Mouse (Mus musculus): ENCODE data around the gene Inafm2. TPM values are rescaled to one million over a fixed set of nuclear protein-coding genes. Genes with fewer than 3 reads are reported as not detected.
A peak's percentile ranks its signal among the peaks of the same experiment; 100 is the strongest.

Gene Inafm2
- polyA plus RNA-seq, 1 experiment: 3.8 TPM

DNA sequence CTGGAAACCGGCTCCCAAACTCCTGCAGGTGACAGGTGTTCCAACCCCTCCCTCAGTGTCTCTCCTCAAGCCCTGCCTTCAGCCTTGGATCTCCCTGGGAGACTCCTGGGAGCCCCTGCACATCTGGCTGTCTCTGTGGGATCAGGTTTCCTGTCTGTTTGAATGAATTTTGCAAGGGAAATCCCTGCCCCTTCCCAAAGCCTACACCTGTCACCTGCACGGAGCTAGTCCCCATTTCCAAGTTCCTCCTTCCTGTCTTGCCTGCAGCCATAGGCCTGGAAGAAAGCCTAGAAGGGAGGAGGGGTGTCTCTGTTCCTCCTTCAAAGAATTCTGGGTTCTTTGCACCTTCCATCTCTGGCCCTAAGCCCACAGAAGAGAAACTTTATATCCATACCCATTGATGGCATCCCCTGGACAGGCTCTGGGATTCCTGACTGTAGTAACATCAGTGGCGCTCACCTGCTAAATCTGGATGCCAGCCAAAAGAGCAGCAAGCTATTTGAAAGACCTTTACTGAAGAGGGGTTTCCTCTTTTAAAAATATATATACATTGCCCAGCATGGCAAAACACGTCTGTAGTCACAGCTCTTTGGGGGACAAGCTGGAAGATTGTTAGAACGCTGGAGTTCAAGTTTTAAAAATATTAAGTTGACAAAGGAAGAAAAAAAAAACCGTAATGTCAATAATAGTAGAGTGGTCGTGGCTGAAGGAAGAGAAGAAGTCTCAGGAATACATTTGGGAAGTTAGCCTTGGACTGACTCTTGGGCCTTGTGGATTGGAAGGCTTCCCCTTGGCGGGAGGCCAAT, 15.5 kb upstream of the Inafm2 start:
- Histone ChIP-seq H3K4me1 (ENCODE audit: control insufficient read depth, insufficient read depth, low read length) (no peaks in the 10 kb centered on the region), H3K27ac (ENCODE audit: insufficient read depth, low read length) (no peak overlapping the region), H3K4me3 (ENCODE audit: low read depth, low read length) (no peak overlapping the region), H3K27me3 (ENCODE audit: control insufficient read depth, insufficient read depth, low read length, poor library complexity, severe bottlenecking) (no peaks in the 10 kb centered on the region), H3K9ac (ENCODE audit: low read depth, poor library complexity, severe bottlenecking) (no peak overlapping the region), H3K36me3 (ENCODE audit: control insufficient read depth, insufficient read depth, low read length, poor library complexity, severe bottlenecking) (no peaks in the 10 kb centered on the region), H3K9me3 (replicated peaks; ENCODE audit: control insufficient read depth, insufficient read depth, low read length, poor library complexity, severe bottlenecking) (no peaks in the 10 kb centered on the region)
- TF ChIP-seq EP300 (IDR thresholded peaks at IDR 0.05; ENCODE audit: insufficient read depth, low read depth, low read length): no peak
- TF ChIP-seq CTCF (IDR thresholded peaks at IDR 0.05; ENCODE audit: low read depth, low read length): no peak
- TF ChIP-seq POLR2A (IDR thresholded peaks at IDR 0.05; ENCODE audit: insufficient read depth, low read length): no peak

DNA sequence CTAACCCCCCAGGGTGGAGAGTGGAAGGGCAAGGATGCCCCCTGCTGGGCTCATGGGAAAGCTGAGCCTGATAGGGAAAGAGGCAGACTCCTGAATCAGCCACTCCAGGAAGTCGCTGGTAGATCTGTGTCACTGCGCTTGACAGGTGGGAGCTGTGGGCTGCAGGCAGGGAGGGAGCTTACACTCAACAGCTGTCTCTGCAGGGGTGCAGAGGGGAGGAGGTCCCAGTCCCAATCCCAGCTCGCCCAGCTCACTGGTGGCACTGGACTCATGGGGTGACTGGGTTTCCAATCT, 15.0 kb upstream of the Inafm2 start:
- TF ChIP-seq EP300 (IDR thresholded peaks at IDR 0.05; ENCODE audit: insufficient read depth, low read depth, low read length) (no peak), CTCF (IDR thresholded peaks at IDR 0.05; ENCODE audit: low read depth, low read length) (peak; percentile 61)
- Histone ChIP-seq H3K4me3 (ENCODE audit: low read depth, low read length) (no peak overlapping the region), H3K27me3 (ENCODE audit: control insufficient read depth, insufficient read depth, low read length, poor library complexity, severe bottlenecking) (no peaks in the 10 kb centered on the region), H3K36me3 (ENCODE audit: control insufficient read depth, insufficient read depth, low read length, poor library complexity, severe bottlenecking) (no peaks in the 10 kb centered on the region), H3K27ac (ENCODE audit: insufficient read depth, low read length) (no peak overlapping the region), H3K9ac (ENCODE audit: low read depth, poor library complexity, severe bottlenecking) (no peak overlapping the region), H3K4me1 (ENCODE audit: control insufficient read depth, insufficient read depth, low read length) (no peaks in the 10 kb centered on the region), H3K9me3 (replicated peaks; ENCODE audit: control insufficient read depth, insufficient read depth, low read length, poor library complexity, severe bottlenecking) (no peaks in the 10 kb centered on the region)

DNA sequence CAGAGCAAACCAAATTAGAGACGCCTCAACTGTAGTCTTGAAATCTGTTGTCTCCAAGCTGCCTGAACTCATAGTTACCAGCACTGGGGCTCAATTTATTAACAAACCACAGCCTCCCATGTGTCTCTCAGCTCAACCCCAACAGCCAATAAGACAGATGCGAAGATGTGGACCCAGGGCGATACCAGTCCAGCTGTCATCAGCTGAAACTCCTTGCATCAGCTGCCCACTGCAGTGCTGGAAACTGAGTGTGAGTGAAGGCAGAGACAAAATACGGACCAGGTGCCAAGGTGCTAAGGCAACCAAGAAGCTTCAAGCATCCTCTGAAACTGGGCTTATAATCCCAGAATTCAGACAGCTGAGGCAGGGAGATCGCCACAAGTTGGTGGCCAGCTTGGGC, 13.6 kb upstream of the Inafm2 start:
- TF ChIP-seq CTCF (IDR thresholded peaks at IDR 0.05; ENCODE audit: low read depth, low read length) (no peak), POLR2A (IDR thresholded peaks at IDR 0.05; ENCODE audit: insufficient read depth, low read length) (no peak), EP300 (IDR thresholded peaks at IDR 0.05; ENCODE audit: insufficient read depth, low read depth, low read length) (no peak)
- no peaks in the 10 kb centered on the region for H3K4me1 ChIP-seq (ENCODE audit: control insufficient read depth, insufficient read depth, low read length)
- no peak overlapping the region for H3K9ac ChIP-seq (ENCODE audit: low read depth, poor library complexity, severe bottlenecking)
- H3K36me3 ChIP-seq (ENCODE audit: control insufficient read depth, insufficient read depth, low read length, poor library complexity, severe bottlenecking): no peaks in the 10 kb centered on the region
- no peak overlapping the region for H3K4me3 ChIP-seq (ENCODE audit: low read depth, low read length)
- H3K27ac ChIP-seq (ENCODE audit: insufficient read depth, low read length): no peak overlapping the region
- H3K9me3 ChIP-seq (replicated peaks; ENCODE audit: control insufficient read depth, insufficient read depth, low read length, poor library complexity, severe bottlenecking): no peaks in the 10 kb centered on the region
- H3K27me3 ChIP-seq (ENCODE audit: control insufficient read depth, insufficient read depth, low read length, poor library complexity, severe bottlenecking): no peaks in the 10 kb centered on the region

DNA sequence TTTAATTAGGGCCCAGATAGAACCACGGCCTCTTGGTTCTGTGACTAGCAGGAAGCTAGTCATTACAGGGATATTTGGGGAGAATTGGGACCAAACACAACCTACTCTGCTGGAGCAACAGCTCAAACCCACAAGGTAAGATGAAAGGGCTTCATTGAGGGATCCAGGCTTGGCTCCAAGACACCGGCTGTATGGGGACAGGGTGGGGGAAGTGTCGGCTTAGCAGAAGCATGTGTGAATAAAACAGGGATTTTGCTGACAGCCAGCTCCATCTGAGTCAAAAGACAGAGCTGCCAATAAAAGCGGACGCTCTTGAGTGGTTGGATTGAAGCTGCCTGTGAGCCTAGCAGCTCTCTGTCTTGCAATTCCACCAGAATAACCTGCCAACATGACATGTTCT, 12.2 kb upstream of the Inafm2 start:
- Histone ChIP-seq H3K27ac (ENCODE audit: insufficient read depth, low read length) (no peak overlapping the region), H3K27me3 (ENCODE audit: control insufficient read depth, insufficient read depth, low read length, poor library complexity, severe bottlenecking) (no peaks in the 10 kb centered on the region), H3K4me1 (ENCODE audit: control insufficient read depth, insufficient read depth, low read length) (no peaks in the 10 kb centered on the region), H3K4me3 (ENCODE audit: low read depth, low read length) (no peak overlapping the region), H3K36me3 (ENCODE audit: control insufficient read depth, insufficient read depth, low read length, poor library complexity, severe bottlenecking) (no peaks in the 10 kb centered on the region), H3K9me3 (replicated peaks; ENCODE audit: control insufficient read depth, insufficient read depth, low read length, poor library complexity, severe bottlenecking) (no peaks in the 10 kb centered on the region), H3K9ac (ENCODE audit: low read depth, poor library complexity, severe bottlenecking) (no peak overlapping the region)
- TF ChIP-seq CTCF (IDR thresholded peaks at IDR 0.05; ENCODE audit: low read depth, low read length) (no peak), EP300 (IDR thresholded peaks at IDR 0.05; ENCODE audit: insufficient read depth, low read depth, low read length) (no peak), POLR2A (IDR thresholded peaks at IDR 0.05; ENCODE audit: insufficient read depth, low read length) (no peak)

DNA sequence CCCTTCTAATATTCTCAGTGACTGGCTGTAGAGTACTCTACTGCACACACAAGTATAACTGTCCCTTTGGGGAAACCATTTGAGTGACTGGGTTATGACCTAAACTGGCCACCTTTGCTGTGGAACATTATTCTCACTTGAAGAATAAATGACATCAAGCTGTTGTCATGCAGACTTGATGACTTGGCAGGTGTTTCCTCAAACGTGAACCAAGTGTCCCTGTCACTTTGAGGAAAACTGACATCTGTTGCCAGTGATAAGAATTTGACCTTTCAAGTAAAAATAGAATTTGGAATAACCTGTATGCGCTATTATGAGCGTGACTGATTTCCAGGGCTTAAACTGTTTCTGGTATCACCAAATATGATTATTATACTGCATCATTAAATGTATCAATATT, 5.2 kb upstream of the Inafm2 start:
- Histone ChIP-seq H3K27ac (ENCODE audit: insufficient read depth, low read length) (no peak overlapping the region), H3K4me3 (ENCODE audit: low read depth, low read length) (no peak overlapping the region), H3K4me1 (ENCODE audit: control insufficient read depth, insufficient read depth, low read length) (no peaks in the 10 kb centered on the region), H3K9me3 (replicated peaks; ENCODE audit: control insufficient read depth, insufficient read depth, low read length, poor library complexity, severe bottlenecking) (no peaks in the 10 kb centered on the region), H3K36me3 (ENCODE audit: control insufficient read depth, insufficient read depth, low read length, poor library complexity, severe bottlenecking) (no peaks in the 10 kb centered on the region), H3K27me3 (ENCODE audit: control insufficient read depth, insufficient read depth, low read length, poor library complexity, severe bottlenecking) (peaks cover 6% of the 10 kb centered on the region; the same call in 1 of the 2 replicates), H3K9ac (ENCODE audit: low read depth, poor library complexity, severe bottlenecking) (no peak overlapping the region)
- TF ChIP-seq POLR2A (IDR thresholded peaks at IDR 0.05; ENCODE audit: insufficient read depth, low read length) (no peak), CTCF (IDR thresholded peaks at IDR 0.05; ENCODE audit: low read depth, low read length) (no peak), EP300 (IDR thresholded peaks at IDR 0.05; ENCODE audit: insufficient read depth, low read depth, low read length) (no peak)

DNA sequence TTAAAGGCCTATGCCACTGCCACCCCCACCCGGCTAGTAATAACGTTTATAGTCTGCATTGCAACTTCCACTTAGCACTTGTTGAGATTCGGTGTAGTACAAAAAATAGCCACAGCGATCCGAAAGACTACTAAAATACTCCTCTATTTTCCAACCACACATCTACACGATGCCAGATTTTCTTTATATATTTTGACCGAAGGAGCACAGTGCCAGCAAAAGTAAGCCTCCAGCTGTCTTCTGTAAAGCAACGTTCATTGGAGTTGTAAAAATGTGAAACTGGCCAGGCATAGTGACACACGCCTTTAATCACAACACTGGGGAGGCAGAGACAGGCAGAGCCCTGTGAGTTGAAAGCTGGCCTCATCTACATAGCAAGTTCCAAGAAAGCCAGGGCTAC, 4.4 kb upstream of the Inafm2 start:
- TF ChIP-seq POLR2A (IDR thresholded peaks at IDR 0.05; ENCODE audit: insufficient read depth, low read length) (no peak), CTCF (IDR thresholded peaks at IDR 0.05; ENCODE audit: low read depth, low read length) (no peak), EP300 (IDR thresholded peaks at IDR 0.05; ENCODE audit: insufficient read depth, low read depth, low read length) (no peak)
- peaks cover 12% of the 10 kb centered on the region for H3K27me3 ChIP-seq (ENCODE audit: control insufficient read depth, insufficient read depth, low read length, poor library complexity, severe bottlenecking)
- no peaks in the 10 kb centered on the region for H3K36me3 ChIP-seq (ENCODE audit: control insufficient read depth, insufficient read depth, low read length, poor library complexity, severe bottlenecking)
- H3K27ac ChIP-seq (ENCODE audit: insufficient read depth, low read length): no peak overlapping the region
- no peak overlapping the region for H3K4me3 ChIP-seq (ENCODE audit: low read depth, low read length)
- H3K9me3 ChIP-seq (replicated peaks; ENCODE audit: control insufficient read depth, insufficient read depth, low read length, poor library complexity, severe bottlenecking): no peaks in the 10 kb centered on the region
- no peaks in the 10 kb centered on the region for H3K4me1 ChIP-seq (ENCODE audit: control insufficient read depth, insufficient read depth, low read length)
- H3K9ac ChIP-seq (ENCODE audit: low read depth, poor library complexity, severe bottlenecking): no peak overlapping the region

Measured in ES-Bruce4 (cell line).